Mouse (Mus musculus) stomach, postnatal 0 days (tissue): Measurements from ENCODE around the gene Grik1. TPM values are rescaled to one million over a fixed set of nuclear protein-coding genes. Genes with fewer than 3 reads are reported as not detected.

Source experiments
- ATAC-seq: fragments of 200-750 bp; cut with Nextera tagmentation; 2 replicates; pipeline ENCODE4 v1.8.0; 2017; ENCODE audit not compliant: low FRiP score, low TSS enrichment
- DNase-seq: peaks from one replicate; pipeline ENCODE4 v3.0.0-alpha.2; 2016; ENCODE audit warnings: low spot score
- H3K27ac ChIP-seq: fragments of 300-500 bp; sonication (generic); replicated peaks from 2 replicates; pipeline ENCODE4 v1.5.1; 2014; ENCODE audit warnings: mild to moderate bottlenecking, control low read depth
- H3K27me3 ChIP-seq: fragments of 300-500 bp; sonication (generic); 2 replicates; pipeline ENCODE4 v1.6.1; 2014; ENCODE audit warnings: low read length; ENCODE audit not compliant: control insufficient read depth, insufficient read depth
- H3K36me3 ChIP-seq: fragments of 300-500 bp; sonication (generic); 2 replicates; pipeline ENCODE4 v1.6.1; 2014; ENCODE audit warnings: low read length, mixed read lengths; ENCODE audit not compliant: control insufficient read depth, insufficient read depth
- H3K4me1 ChIP-seq: fragments of 300-500 bp; sonication (generic); replicated peaks from 2 replicates; pipeline ENCODE4 v1.6.1; 2014; ENCODE audit warnings: antibody characterized with exemption; ENCODE audit not compliant: control insufficient read depth, insufficient read depth
- H3K4me2 ChIP-seq: fragments of 300-500 bp; sonication (generic); replicated peaks from 2 replicates; pipeline ENCODE4 v1.6.1; 2014; ENCODE audit warnings: low read depth, mild to moderate bottlenecking, control low read depth, moderate library complexity
- H3K4me3 ChIP-seq: fragments of 300-500 bp; sonication (generic); 2 replicates; pipeline ENCODE4 v1.5.1; 2014; ENCODE audit warnings: low read depth, low read length, control low read depth
- H3K9ac ChIP-seq: fragments of 300-500 bp; sonication (generic); 2 replicates; pipeline ENCODE4 v1.6.1; 2014; ENCODE audit warnings: mild to moderate bottlenecking, low read length, control low read depth, mixed read lengths
- H3K9me3 ChIP-seq: fragments of 300-500 bp; sonication (generic); 2 replicates; pipeline ENCODE4 v1.6.1; 2016; ENCODE audit warnings: low read length; ENCODE audit not compliant: control insufficient read depth
- CTCF ChIP-seq: IDR thresholded peaks from 2 replicates; pipeline ENCODE4 v1.5.1; 2016; ENCODE audit warnings: antibody characterized with exemption, low read depth, mild to moderate bottlenecking, moderate library complexity
- EP300 ChIP-seq: optimal IDR thresholded peaks from 2 replicates; pipeline ENCODE3; 2016; ENCODE audit warnings: antibody characterized with exemption
- WGBS: fragments of 180-500 bp; shearing (Covaris S2); extraction: QIAGEN DNeasy Blood & Tissue Kit; methylation state at CpG from one replicate; pipeline ENCODE4 v1.1.7; 2014; 5-methylcytosine and 5-hydroxymethylcytosine counted together
- polyA plus RNA-seq: library from polyadenylated mRNA; unstranded; fragments of >200 nt; fragmentation: Nextera tagmentation; extraction: Ambion mirVana; gene quantifications from 2 replicates; pipeline ENCODE4 v1.2.1, GENCODE M21; 2015

Gene Grik1
- polyA plus RNA-seq, 1 experiment from 2014 or later: 0.99 TPM

DNA sequence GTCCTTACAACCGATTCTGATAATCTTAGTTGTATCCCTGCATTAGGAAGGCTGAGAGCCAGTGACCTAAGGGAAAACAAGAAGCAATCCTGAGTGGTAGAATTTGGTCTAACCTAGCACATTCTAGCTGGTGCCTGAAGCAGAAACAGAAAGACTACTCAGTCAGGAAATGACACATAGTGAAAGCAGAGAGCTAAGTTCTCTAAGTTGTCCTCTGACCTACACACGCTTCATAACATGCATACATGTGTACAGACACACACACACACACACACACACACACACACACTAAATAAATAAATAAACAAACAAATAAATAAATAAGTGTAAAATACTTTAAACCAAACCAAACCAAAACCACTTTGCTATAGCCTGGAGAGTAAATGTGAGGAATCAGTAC is 358.7 kb downstream of the Grik1 start:
- Histone ChIP-seq H3K9me3 (no peaks in the 10 kb centered on the region), H3K4me3 (no peak overlapping the region), H3K4me2 (no peak overlapping the region), H3K9ac (no peak overlapping the region), H3K36me3 (no peaks in the 10 kb centered on the region), H3K4me1 (no peaks in the 10 kb centered on the region), H3K27me3 (no peaks in the 10 kb centered on the region), H3K27ac (no peak overlapping the region)
- DNase-seq: no peak
- 73% methylated on average over 2 of the region's 2 CpGs for WGBS
- TF ChIP-seq EP300 (no peak), CTCF (no peak)
- no peak for ATAC-seq

DNA sequence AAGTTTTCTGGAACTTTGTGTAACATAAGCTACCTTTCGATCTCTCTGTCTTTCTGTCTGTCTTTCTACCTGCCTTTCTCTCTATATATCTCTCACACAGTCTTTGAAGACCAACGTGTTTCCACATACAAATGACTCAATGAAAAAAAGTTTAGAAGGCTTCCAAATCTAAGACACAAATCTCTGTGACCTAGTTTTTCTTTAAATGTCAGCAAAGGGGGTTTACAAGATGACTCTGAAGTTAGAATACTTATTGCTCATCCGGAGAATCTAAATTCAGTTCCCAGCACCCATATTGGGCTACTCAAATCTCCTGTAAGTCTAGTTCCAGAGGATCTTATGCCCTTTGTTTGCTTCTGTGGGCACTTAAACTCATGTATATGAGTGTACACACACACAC is 359.5 kb downstream of the Grik1 start:
- Histone ChIP-seq H3K4me3 (no peak overlapping the region), H3K4me2 (no peak overlapping the region), H3K9ac (no peak overlapping the region), H3K27me3 (no peaks in the 10 kb centered on the region), H3K4me1 (no peaks in the 10 kb centered on the region), H3K36me3 (no peaks in the 10 kb centered on the region), H3K27ac (no peak overlapping the region), H3K9me3 (no peaks in the 10 kb centered on the region)
- no peak for DNase-seq
- no peak for TF ChIP-seq EP300
- no peak for TF ChIP-seq CTCF
- WGBS: 84% methylated on average over 3 of the region's 3 CpGs
- ATAC-seq: no peak

DNA sequence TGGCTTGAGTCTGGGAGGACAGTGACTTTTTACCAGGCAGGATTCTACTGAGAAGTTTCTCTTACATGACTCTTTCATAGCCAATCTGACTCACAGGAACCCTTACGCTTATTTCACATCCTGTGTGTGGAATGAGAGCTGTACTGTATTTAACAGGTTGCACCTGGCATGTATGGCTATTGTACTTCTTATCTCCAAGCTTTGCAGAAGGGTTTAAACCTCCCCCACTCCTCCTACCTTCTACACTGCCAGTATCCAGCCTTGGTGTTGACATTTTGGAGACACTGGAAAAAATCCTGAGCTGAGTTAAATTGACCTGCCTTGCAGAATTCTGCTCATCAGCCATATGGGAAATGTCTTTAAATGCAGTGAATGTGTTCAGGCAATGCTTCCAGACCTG is 361.4 kb downstream of the Grik1 start:
- Histone ChIP-seq H3K4me1 (no peaks in the 10 kb centered on the region), H3K4me3 (no peak overlapping the region), H3K9ac (no peak overlapping the region), H3K4me2 (no peak overlapping the region), H3K27ac (no peak overlapping the region), H3K36me3 (no peaks in the 10 kb centered on the region), H3K9me3 (no peaks in the 10 kb centered on the region), H3K27me3 (no peaks in the 10 kb centered on the region)
- no peak for DNase-seq
- 46% methylated on average over 1 of the region's 1 CpGs for WGBS
- ATAC-seq: no peak
- TF ChIP-seq EP300 (no peak), CTCF (no peak)

DNA sequence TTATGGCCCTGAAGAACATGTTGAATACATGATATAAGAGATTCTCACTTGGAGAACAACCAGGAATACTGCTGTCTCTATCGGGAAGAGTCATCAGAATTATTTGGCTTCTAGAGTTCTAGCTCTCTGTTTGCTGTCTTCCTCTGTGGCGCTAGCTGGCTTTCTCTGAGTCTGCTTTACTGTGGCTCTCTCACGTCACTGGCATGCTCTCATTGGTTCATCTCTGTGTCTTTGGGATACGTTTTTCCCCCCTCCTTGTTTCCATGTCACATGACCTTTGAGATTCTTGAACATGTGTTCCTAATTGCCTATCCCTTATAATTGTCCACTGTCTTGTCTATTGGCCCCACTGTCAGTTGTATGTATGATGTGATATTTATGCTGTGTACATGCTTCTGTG is 372.2 kb downstream of the Grik1 start:
- no peak overlapping the region for H3K9ac ChIP-seq
- H3K27ac ChIP-seq: no peak overlapping the region
- H3K9me3 ChIP-seq: no peaks in the 10 kb centered on the region
- WGBS: 66% methylated on average over 4 of the region's 4 CpGs
- H3K4me2 ChIP-seq: no peak overlapping the region
- no peaks in the 10 kb centered on the region for H3K36me3 ChIP-seq
- H3K4me3 ChIP-seq: no peak overlapping the region
- no peaks in the 10 kb centered on the region for H3K27me3 ChIP-seq
- ATAC-seq: no peak
- TF ChIP-seq EP300 (no peak), CTCF (no peak)
- H3K4me1 ChIP-seq: no peaks in the 10 kb centered on the region
- no peak for DNase-seq

DNA sequence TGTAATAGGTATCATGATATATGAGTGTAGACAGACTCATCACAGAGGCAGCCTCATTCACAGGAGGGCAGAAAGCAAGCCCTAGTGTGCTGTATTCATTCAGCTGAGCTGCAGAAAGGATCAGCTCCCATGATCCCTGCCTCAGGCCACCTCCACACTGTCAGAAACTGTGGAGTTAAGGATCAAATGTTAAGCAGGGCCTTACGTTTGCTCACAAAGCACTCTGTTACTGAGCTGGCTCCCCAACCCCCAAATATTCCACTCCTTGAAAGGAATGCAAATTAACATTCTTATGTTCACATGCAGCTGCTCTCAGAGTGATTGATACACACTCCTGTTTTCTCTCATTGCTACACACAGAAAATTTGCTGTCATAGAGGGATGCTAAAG is 372.9 kb downstream of the Grik1 start:
- TF ChIP-seq EP300 (no peak), CTCF (no peak)
- H3K36me3 ChIP-seq: no peaks in the 10 kb centered on the region
- no peak overlapping the region for H3K4me2 ChIP-seq
- no peaks in the 10 kb centered on the region for H3K9me3 ChIP-seq
- DNase-seq: no peak
- no peak for ATAC-seq
- no peaks in the 10 kb centered on the region for H3K4me1 ChIP-seq
- no peak overlapping the region for H3K4me3 ChIP-seq
- no peak overlapping the region for H3K9ac ChIP-seq
- 18% methylated on average over 1 of the region's 1 CpGs for WGBS
- no peaks in the 10 kb centered on the region for H3K27me3 ChIP-seq
- no peak overlapping the region for H3K27ac ChIP-seq

DNA sequence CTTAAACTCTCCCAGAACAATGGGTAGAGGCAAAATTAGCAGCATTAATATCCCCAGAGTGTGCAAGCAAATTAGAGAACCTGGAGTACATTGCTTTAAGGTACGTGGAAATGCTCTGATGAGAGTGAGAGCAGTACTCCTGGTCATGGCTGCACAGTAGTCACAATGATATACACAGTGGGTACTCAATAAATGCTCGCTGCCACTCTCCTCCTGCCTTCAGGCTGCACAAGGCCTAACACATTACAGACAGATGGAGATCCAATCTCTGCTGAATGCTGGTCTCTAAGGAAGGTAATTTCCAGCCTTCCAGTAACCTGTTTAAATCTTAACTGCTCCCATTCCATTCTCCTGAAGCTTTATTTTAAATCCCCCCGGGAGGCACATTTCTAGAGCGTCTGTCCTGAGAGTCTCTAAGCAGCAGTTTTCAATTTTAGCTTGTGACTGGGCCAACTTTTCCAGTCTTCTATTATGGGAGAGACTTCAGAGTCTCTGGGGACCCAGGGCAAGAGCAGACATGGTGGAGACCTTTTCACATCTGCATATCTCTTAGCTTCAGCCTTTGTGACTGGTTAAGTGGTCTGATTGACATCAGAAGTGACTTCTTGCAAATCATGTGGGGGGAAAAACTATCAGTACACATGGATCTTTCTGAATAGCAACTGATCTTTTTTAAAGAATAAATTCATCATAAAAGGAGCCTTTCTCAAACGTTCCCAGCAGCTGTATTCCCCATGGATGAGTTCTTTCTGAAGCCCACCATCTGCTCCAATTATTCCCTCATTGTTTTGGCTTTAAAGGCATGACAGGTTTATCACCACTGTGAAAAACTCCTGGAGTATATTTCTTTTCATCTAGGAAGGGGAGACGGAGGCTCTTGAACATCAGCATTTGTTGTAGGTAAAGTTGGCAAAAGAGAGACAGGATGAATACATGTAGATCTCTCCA is 373.6 kb downstream of the Grik1 start:
- Histone ChIP-seq H3K27me3 (no peaks in the 10 kb centered on the region), H3K9me3 (no peaks in the 10 kb centered on the region), H3K9ac (no peak overlapping the region), H3K4me2 (no peak overlapping the region), H3K4me3 (no peak overlapping the region), H3K4me1 (no peaks in the 10 kb centered on the region), H3K36me3 (no peaks in the 10 kb centered on the region), H3K27ac (no peak overlapping the region)
- ATAC-seq: no peak
- no peak for DNase-seq
- 56% methylated on average over 6 of the region's 6 CpGs for WGBS
- no peak for TF ChIP-seq EP300
- no peak for TF ChIP-seq CTCF
